Mouse (Mus musculus): Measurements from ENCODE around the gene Fam24a.

Fam24a gene

DNA sequence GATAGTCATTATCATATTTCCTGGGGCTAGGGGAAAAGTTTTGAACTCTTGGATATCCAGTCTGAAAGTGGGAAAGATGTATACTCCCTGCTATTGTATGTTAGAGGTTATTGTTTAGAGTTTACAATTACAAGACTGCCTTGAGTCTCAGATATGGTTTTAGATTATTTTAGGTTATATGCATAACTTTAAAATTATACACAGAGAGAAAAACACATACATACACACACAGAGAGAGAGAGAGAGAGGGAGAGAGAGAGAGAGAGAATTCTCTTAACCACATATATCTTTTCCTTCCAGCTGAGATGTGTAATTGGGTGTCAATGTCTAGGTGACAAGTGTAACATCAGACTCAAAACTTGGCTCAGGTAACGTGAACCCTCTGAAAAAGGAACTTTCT lies at the start of gene Fam24a:
Gene Fam24a (plus strand): TSS at position 301 of the 400 bp plus-strand sequence.
- no peak for DNase-seq (ENCODE audit: low read depth, low spot score)

DNA sequence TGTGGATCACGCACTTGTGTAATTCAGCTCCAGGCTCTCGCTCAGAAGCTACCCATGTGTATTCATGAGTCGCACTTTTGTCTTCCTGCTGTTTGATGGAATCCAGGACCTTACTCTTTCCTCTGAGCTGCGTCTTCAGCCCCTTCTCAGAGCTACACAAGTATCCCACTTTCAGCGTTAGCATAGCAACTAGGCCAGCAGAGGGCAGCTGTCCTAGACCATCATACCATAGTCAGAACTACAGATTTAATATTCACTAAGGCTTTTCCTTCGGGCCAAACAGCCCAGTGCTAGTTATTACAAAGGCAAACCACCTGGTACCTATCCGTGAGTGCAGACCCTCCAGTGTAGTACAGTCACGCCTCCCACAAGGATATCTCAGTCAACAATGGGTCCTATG lies 36.5 kb upstream of the Fam24a start:
- DNase-seq (ENCODE audit: low read depth, low spot score) = no peak

DNA sequence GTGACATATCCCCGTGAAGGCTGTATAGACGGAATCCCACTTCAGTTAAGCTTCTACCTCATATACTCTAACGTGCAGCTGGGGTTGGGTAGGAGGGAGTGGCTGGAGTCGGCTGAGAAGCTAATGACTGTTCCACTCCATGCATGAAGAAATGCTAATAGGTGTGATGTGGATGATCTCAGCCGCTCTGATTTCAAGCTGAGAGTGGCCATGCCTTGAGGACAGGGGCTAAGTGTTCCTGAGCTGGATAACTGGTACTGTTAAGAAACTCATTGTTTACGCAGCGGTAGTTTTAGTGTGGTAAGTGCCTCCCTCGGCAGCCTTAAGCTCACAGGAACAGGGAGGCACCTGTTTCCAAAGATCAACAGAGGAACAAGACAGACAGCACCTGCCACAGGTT lies 30.3 kb upstream of the Fam24a start:
- DNase-seq (ENCODE audit: low read depth, low spot score) = no peak

DNA sequence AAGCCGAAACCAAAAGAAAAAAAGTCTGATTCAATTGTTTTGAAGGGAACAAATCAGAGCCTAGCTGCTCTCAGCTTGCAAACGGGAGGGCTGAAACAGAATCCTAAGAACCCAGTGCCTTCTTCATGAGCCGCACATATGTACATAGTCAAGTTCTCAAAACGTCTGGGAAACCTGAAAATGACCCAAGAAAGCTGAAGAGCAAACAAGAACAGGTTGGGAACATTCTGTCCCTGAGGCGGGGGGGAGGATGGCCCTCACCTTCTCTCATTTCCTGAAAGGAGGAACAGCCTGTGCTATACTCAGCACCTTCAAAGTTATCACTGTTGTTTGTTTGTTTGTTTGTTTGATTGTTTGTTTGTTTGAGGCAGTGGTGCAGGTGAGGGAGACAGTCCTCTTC lies 26.9 kb upstream of the Fam24a start:
- DNase-seq (ENCODE audit: low read depth, low spot score) = no peak

DNA sequence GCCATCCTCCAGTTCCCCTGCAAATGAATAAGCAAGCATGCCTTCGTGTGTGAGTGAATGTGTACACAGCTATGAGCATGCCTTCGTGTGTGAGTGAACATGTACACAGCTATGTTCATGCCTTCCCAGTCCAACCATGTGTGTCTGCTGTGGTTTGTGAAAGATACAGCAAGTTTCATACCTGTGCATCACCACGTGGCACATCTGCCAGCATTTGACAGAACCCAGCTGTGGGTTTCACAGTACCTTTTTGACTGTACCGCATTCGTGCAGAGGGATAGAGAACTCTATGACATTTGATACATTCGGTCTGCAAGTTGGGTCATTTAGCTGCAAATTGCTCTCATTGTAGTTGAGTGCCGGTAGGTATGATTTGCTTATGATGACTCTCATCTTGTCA lies 19.2 kb upstream of the Fam24a start:
- DNase-seq (ENCODE audit: low read depth, low spot score) = no peak

DNA sequence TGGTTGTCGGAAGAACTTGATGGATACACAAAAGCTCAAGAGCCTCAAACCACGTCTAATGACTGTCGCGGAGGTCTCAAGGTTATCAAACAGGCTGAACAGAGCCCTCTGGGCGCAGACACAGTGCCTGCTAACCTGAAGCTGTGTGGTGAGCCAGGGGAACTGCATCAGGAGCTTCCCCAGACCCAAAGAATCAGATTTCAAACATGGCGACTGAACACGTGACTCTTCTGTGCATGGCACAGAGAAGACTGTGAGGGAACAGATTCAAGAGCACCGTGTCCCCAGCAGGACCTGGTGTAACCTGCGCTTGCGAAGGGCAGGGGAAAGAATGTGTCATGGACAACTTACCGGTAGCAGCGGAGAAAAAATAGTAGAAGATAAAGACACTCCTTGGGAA lies 16.1 kb upstream of the Fam24a start:
- DNase-seq (ENCODE audit: low read depth, low spot score) = no peak

DNA sequence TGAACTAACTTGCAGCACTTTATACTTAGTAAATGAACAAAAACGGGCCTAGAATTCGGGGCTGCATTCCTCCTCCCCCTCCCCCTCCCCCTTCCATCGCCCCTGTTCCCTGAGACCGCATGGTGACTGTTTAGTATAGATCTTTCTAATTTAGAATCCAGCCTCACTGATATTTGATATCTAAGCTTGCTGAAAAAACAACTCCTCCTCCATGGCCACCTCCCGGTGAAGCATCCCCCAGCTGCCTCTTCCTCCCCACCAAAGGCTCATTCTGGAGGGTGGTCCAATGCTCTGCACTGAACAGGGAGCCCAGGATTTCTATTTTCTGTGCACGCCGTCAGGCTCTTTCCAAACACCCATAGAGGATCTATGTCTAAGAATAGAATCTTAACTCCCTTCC lies 15.3 kb upstream of the Fam24a start:
- no peak for DNase-seq (ENCODE audit: low read depth, low spot score)

DNA sequence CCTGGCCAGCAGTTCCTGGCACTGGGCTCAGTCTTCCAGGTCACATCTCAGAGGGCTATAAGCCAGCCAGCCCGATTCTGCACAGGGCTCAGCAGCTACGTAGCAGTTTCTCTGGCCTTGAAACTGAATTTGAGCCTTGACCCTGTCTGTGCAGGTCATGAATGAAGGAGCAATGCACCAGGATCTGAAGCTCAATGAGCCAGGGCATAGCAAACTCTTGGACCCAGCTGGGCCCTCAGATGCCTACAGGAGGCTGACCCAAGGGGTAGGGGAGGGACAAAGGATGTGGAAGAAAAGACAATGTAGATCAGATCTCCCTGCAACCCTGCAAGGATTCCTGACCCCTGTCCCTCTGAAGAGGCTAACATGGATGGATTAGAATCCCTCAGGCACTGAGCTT lies 11.5 kb upstream of the Fam24a start, which contains the start of gene Cuzd1:
Gene Cuzd1 (minus strand): TSS at position 101 of the 400 bp plus-strand sequence.
- DNase-seq (ENCODE audit: low read depth, low spot score) = no peak

DNA sequence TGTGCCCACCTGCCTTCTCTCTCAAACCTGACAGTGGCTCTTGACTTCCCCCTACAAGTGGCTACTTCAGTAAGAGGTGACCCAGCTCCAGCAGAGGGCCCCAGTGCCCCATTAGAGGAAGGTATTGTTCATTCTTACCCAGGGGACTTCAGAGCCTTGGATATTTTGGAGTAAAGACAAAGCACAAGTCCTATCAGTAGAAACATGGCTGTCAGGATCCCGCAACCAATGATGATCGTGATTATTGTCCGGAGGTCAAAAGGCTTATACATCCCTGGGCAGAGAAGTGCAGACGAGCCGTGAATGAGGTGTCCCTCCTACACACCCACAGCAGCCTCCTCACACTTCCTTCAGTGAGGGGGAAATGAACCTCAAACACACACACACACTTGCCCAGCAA lies 6.6 kb upstream of the Fam24a start:
- DNase-seq (ENCODE audit: low read depth, low spot score) = no peak

DNA sequence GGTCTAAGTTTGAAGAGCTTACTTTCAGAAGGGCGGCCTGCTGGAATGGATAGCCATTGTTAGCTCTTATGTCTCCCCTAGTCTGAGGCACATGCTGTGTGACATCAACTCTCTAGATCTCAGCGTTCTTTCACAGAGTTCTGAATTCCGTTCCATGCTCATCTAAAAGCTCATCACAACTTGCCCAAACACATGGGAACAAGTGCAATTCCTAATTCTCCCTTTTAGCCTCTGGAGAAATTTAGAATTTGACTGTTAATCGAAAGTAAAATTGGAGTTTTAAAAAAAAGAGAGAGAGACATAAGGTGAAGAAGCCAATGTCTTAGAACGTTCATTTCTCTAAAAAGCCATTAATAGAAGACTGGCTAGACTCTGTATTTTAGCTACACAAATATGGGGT lies 4.2 kb upstream of the Fam24a start, which contains the start of gene Fam24b:
Gene Fam24b (minus strand): TSS at position 101 of the 400 bp plus-strand sequence.
- no peak for DNase-seq (ENCODE audit: low read depth, low spot score)

DNA sequence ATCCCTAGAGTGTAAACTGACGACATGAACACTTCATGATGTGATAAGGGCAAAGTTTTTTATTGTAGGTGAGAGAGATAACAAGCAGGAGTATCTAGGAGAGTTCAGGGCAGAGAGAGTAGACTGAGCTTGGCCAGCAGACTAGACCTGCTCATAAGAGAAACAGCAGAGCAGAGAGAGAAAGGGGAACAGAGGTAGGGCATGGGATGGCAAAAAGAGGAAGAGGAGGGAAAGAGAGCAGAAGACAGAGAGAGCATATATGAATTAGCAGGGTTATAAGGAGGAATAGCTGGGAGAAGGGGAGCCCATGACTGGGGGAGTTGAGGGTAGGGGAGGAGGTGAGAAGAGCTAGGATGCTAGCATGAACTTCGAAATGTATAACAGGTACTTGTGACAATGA lies 2.0 kb upstream of the Fam24a start:
- DNase-seq (ENCODE audit: low read depth, low spot score) = no peak

DNA sequence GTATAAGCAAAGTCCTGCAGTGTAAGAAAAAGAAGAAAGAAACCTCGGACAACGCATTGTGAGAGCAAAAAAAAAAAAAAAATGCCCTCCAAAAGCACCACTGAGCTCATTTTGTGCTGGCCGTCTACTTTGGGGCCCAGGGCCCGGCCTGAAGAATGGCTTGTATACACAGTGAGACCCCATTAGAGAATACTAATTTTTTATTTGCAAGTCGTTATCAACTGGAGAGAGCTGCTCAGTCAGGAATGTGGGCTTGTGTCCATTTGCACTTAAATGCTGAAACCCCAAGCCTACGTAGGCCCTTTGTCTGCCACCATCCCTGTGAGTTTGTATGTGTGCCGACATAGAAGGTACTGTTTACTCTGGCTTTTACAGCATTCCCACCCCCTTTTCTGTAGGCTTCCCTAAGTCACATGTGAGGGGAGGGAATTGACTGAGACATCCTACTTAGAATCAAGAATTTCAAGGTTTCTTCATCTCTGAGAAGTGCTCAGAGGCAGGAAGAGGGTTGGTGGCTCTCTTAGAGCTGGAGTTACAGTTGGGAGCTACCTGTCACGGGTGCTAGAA lies 3.9 kb downstream of the Fam24a start:
- DNase-seq (ENCODE audit: low read depth, low spot score) = no peak

DNA sequence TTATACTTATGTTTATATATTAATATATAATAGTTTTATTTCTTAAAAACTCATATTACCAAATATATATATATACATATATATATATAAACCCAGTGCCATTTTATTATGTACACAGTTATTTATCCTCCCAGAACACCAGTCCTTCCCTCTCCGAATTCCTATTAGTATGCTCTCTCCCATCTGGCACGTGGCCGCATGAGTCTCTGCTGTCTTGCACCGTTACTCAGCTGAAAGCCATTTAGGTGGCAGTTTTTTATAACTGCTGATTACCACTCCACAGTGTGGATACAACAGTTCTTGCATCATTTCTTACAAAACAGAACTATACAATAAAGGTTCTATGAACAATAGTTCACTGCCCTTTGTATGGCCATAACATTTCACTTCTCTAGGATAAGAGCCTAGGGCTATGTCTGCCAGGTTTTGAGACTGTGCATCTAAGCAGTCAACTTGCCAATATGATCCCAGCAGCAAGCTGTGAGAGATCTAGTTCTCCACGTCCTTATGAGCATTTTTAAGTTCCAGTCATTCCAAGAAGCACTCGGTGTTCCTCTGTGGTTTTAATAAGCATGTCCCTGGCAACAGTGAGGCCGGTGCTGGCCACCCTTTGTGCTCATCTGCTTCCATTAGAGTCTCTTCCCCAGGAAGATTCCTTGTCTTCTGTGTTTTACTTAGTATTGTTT lies 12.3 kb downstream of the Fam24a start:
- no peak for DNase-seq (ENCODE audit: low read depth, low spot score)

DNA sequence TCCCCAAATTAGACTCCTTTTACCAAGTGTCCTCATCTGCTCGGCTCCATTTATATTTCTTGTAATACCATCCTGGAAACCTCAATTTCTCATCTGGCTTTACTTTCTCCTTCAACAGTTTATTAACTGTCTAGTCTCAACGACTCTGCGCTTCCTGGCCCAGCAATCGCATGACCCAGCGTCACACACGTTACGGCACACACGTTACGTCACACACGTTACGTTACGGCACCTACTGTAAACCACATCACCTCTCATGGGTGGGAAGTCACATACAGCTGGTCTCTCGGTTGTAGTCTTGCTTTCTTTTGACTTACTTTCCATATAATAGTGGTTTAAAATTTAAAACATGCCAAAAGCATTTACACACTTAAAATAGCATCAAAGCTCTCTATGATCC lies 22.4 kb downstream of the Fam24a start:
- DNase-seq (ENCODE audit: low read depth, low spot score) = no peak

DNA sequence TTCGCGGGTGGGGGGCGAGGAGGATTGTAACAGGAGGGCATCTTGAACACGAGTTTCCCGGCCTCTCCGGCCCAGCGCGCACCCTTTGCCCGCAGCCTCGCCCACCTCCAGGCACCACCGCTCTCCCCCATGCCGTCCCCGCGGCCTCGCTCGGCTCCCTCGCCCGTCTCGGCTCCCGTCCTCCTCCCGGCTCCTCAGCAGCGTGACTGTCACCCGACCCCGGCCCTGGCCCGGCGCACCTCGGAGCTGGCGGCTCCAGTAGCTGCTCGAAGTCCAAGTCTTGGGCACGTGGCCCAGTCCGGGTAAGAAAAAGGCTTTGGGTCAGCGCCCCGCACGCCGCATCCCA lies 28.6 kb downstream of the Fam24a start:
- no peak for DNase-seq (ENCODE audit: low read depth, low spot score)

DNA sequence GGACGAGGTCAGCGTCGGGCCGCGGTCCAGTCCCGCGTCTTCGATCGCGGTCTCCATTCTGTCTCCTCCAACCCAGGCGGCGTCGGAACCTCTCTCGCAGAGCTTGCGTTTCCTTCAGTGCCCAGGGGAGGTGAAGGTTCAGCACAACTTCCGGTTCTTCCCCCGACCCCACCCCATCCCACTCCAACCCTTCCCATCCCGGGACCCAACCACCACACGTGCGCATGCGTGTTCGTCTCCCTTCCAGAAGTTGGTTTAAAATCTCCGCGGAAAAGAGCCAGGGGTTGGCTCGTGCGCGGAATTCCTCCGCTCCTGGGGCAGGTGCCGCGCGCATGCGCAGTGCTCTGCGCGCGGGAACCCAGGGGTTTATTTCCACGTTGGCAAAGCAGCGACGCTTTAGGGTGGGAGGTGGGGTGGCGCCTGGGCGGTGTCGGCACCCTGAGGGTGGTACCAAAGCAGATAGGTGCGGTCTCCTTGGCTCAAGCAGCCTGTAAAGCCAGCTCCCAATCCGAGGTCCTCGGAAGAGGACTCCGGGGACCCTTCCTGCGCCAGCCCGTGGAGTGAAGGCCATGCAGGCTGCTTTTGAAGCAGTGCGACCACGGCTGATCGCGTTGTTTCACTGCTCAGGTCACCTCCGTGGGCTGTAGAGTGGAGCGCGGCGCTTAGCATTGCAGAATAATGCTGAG lies 29.1 kb downstream of the Fam24a start, which contains the start of gene 2310057M21Rik:
Gene 2310057M21Rik (minus strand): TSS at position 145 of the 686 bp plus-strand sequence.
- DNase-seq (ENCODE audit: low read depth, low spot score) = peak; percentile 98

DNA sequence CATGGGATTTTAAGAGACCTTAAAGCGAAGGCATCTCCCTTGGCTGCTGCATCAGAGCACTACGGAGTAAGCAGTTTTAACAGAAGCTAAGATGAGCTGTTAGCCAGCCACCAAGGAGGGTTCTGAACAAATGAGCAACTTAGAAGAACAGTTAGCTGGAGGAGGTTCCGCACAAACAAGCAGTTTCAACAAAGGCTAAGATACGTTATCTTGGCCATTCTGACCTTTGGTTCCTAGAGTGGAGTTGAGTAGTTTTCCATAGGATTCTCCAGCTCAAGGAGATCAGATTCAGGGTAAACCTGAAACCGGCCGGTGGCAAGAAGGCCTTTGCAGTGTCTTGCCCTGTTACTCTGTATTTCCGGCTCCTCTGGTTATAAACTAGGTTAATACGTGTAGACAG lies 30.5 kb downstream of the Fam24a start:
- no peak for DNase-seq (ENCODE audit: low read depth, low spot score)

DNA sequence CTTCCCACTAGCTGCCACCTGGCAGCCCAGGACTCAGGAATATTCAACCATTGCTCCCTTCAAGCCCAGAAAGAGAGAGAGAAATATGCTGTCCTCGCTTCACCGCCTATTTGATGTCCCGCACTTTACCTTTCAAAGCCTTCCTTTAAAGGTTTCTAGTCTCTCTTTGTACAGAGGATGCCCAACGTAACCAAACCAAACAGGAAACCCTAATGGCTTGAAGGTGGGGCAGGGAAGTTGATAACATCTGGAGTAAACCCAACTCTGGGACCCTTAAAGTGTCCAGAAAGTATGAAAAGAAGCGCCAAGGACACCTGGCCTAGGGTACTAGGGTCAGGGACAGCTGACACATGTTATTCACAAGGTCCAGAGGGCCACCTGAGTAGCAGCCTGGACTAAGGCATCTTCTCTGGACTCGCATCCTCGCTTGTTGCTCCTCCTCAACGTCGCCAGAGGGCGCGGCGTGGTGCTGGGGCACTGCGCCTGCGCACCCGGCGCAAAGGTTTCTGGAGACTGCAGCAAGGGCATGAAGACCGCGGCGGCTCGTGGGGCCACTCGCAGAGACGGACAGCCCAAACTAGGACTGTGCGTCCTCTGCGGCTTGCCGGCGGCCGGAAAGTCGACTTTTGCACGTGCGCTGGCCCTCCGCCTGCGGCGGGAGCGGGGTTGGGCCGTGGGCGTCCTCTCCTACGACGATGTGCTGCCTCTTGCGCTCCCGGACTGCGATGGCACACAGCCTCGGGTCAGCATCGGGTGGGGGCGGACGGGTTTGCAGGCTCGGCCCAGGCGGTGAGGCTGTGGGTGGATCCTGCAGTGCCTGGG lies 37.2 kb downstream of the Fam24a start, which contains the start of gene Pstk:
Gene Pstk (plus strand): TSS at position 494 of the 822 bp plus-strand sequence.
- DNase-seq (ENCODE audit: low read depth, low spot score) = peak; percentile 85

DNA sequence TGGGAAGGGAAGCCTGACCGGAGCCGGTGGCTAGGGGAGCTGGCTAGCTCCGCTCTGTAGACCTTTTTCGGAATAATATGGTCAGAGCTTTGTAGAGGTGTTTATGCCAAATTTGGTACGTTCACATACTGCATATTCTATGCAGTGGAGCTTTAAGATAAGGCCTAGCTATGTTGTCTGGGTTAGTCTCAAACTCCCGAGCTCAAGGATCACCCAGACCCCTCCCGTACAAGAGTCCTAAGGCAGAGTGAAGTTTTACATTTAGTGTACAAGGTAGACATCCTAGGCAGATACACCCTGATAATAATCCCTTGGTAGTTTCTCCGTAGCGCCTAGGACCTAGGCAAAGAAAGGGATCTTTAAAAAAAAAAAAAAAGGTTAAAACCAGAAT lies 37.8 kb downstream of the Fam24a start:
- DNase-seq (ENCODE audit: low read depth, low spot score) = no peak

DNA sequence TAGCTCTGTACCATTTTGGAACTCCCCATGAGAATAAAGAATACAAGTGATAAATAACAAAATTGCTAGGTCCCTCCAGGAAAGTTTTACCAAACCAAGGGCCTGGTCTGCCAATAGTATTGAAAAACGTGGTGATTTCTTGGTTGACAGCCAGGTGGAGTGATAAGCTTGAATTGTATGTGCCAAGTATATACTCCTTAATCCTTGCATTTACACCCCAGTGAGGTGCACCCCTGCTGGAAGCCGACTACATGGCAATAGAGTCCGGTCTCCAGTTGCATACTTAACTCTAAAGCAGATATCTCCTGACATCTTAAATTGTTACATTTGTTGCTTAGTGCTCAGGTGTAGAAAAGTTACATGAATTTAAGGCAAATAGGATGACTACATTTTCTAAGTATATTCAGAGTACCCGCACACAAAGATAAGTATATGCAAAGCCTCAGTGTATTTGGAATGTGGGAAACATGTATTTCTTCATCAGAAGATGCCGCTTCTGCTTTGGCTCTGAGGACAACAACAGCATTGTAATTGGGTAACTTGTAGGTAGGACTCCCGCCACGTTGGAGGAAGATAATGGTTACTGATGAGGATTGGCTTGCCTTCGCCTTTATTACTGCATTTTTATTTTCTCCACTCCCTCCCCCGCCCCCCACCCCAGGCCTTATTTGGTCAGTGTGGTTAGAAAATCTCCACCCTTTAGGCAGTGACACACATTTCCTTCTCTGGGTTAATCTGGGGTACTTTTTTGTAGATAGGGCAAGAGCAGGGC lies 38.4 kb downstream of the Fam24a start:
- DNase-seq (ENCODE audit: low read depth, low spot score) = no peak
